Mouse (Mus musculus): ENCODE results near the gene Kif26b. TPM values are rescaled to one million over a fixed set of nuclear protein-coding genes. Genes with fewer than 3 reads are reported as not detected.

The Kif26b gene
- polyA plus RNA-seq, 1 experiment = not detected

- Histone ChIP-seq H3K4me1 (ENCODE audit: control insufficient read depth, insufficient read depth, insufficient read length, low read length) (no peaks in the 10 kb centered on the region), H3K27ac (replicated peaks; ENCODE audit: low read depth, low read length) (no peak overlapping the region), H3K4me3 (ENCODE audit: insufficient read depth, low read depth, low read length) (no peak overlapping the region)
These were observed 72.1 kb downstream of the Kif26b start for GRCm38 (mm10) chr1:178600851-178601569.

- Histone ChIP-seq H3K4me1 (ENCODE audit: control insufficient read depth, insufficient read depth, insufficient read length, low read length) (no peaks in the 10 kb centered on the region), H3K4me3 (ENCODE audit: insufficient read depth, low read depth, low read length) (no peak overlapping the region), H3K27ac (replicated peaks; ENCODE audit: low read depth, low read length) (no peak overlapping the region)
These were observed 80.3 kb downstream of the Kif26b start for GRCm38 (mm10) chr1:178609151-178609775.

DNA sequence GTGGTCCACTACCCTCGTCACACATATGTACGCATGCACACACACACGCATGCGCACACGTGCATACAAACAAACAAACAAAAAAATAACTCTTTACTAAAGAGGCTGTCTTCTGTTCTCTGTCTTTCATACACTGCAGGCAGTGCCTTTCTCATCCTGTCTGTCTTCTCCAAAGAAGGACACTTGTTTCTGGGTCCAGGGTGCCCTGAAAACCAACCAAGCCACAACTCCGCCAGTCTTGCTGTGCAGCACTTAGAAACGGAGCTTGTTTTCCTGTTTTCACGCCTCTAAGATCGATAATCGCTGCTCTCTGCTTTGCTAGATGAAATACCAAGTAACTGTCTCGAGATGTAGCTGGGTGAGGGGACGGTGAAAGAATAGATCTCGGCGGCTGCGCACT is 82.6 kb downstream of the Kif26b start:
- Histone ChIP-seq H3K27ac (replicated peaks; ENCODE audit: low read depth, low read length) (no peak overlapping the region), H3K4me3 (ENCODE audit: insufficient read depth, low read depth, low read length) (no peak overlapping the region), H3K4me1 (ENCODE audit: control insufficient read depth, insufficient read depth, insufficient read length, low read length) (no peaks in the 10 kb centered on the region)

DNA sequence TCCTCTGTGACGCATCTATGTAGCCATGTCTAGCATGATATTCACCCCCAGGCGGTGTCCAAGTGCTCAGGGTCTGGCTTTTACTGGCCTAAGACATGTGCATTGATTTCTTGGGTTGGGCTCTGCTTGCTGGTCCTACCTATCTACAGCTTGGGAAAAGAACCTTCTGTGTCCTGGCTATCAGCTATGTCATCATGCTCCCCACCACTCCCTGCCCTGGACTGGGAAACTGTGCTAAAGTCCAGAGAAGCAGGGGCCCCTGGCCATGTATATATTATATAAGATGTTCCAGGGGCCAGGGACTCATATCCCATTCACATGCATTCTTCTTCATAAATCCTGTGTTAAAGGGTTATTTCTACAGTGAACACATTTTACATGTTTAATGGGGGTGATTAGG is 92.4 kb downstream of the Kif26b start:
- no peak overlapping the region for H3K27ac ChIP-seq (replicated peaks; ENCODE audit: low read depth, low read length)
- no peak overlapping the region for H3K4me3 ChIP-seq (ENCODE audit: insufficient read depth, low read depth, low read length)
- H3K4me1 ChIP-seq (ENCODE audit: control insufficient read depth, insufficient read depth, insufficient read length, low read length) = no peaks in the 10 kb centered on the region

GRCm38 (mm10) chr1:178623889-178624288 is 95.0 kb downstream of the Kif26b start:
- no peak overlapping the region for H3K27ac ChIP-seq (replicated peaks; ENCODE audit: low read depth, low read length)

DNA sequence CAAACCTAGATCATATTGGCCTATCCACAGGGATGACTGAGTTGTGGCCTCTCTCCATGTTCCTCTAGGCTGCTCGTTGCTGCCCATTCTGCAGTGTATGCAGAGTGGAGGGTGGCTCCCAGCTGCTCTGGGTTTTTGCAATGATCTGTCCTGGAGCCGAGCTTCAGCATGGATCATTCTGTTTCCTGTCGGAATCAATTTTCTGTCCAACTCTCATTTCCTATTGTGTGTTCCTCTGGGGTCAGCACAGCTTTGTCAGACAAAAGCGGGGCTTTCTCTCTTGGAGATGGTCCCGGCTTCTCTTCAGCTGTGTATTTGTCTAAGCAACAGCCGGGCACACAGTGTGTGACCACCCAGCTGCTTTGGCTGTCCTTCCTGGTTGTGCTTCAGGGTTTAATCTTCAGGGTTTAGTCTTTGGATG is 98.0 kb downstream of the Kif26b start:
- Histone ChIP-seq H3K27ac (replicated peaks; ENCODE audit: low read depth, low read length) (no peak overlapping the region), H3K4me3 (ENCODE audit: insufficient read depth, low read depth, low read length) (no peak overlapping the region), H3K4me1 (ENCODE audit: control insufficient read depth, insufficient read depth, insufficient read length, low read length) (no peaks in the 10 kb centered on the region)

More at GRCm38 (mm10) chr1:178623889-178624288, 95.0 kb downstream of the Kif26b start:
- Histone ChIP-seq H3K4me1 (ENCODE audit: control insufficient read depth, insufficient read depth, insufficient read length, low read length) (no peaks in the 10 kb centered on the region), H3K4me3 (ENCODE audit: insufficient read depth, low read depth, low read length) (no peak overlapping the region)

- Histone ChIP-seq H3K27ac (replicated peaks; ENCODE audit: low read depth, low read length) (no peak overlapping the region), H3K4me1 (ENCODE audit: control insufficient read depth, insufficient read depth, insufficient read length, low read length) (no peaks in the 10 kb centered on the region), H3K4me3 (ENCODE audit: insufficient read depth, low read depth, low read length) (no peak overlapping the region)
These were observed 101.1 kb downstream of the Kif26b start for GRCm38 (mm10) chr1:178630042-178630441.

DNA sequence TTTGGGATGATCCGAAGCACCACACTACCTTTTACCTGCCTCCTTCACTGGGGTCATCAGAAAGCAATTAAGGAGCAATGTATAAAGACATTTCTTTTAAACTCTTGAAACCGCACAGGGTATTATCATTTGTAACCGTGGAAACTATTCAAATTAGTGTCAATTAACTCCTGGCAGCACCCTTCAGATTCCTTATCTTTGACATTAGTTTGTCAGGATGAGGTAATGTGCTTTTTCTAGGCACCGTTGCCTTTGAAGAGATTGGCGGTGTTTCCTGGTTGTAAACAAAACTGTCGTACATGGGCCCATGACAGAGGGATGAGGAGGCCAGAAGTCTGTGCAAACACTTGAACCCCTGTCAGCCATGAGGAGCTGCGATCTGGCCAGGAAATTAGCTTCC is 102.9 kb downstream of the Kif26b start:
- no peak overlapping the region for H3K27ac ChIP-seq (replicated peaks; ENCODE audit: low read depth, low read length)
- H3K4me3 ChIP-seq (ENCODE audit: insufficient read depth, low read depth, low read length) = no peak overlapping the region
- no peaks in the 10 kb centered on the region for H3K4me1 ChIP-seq (ENCODE audit: control insufficient read depth, insufficient read depth, insufficient read length, low read length)

- no peak overlapping the region for H3K27ac ChIP-seq (replicated peaks; ENCODE audit: low read depth, low read length)
- H3K4me1 ChIP-seq (ENCODE audit: control insufficient read depth, insufficient read depth, insufficient read length, low read length) = no peaks in the 10 kb centered on the region
- no peak overlapping the region for H3K4me3 ChIP-seq (ENCODE audit: insufficient read depth, low read depth, low read length)
These were observed 105.6 kb downstream of the Kif26b start for GRCm38 (mm10) chr1:178634359-178635085.

DNA sequence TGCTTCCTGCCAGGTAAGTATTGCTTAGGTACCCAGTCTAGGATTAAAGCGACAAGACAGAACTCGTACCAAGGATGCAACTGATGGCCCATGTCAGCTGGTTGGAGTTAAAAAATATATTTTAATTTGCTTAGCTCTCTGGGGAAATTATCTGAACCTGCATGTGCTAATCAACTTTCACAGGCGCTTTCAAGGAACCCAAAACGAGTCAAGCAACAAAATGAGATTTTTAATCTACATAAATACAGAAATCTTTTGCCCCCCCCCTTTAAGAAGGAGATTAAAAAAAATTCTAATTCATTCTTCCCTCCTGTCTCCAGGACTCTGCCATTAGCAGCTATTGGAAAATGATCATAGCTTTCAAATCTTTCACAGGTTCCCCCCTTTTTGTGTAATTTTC is 106.5 kb downstream of the Kif26b start:
- no peaks in the 10 kb centered on the region for H3K4me1 ChIP-seq (ENCODE audit: control insufficient read depth, insufficient read depth, insufficient read length, low read length)

DNA sequence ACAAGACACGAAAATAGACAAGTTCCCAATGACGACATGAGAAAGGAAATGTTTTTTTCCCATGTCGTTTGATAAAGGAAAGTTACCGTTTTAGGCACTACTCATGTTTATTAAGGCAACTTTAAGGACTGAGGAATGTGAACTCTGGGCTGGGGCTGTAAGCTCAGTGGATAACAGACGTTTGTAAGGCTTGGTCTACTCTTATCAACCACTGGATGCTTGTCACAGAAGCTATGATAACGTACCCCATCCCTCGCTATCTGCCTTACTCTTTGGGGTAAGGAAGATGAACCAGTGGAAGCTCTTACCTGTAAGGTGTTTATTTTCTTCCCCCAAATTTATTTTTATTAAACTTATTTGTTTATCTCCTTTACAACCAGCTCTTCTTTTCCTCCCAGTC is 108.4 kb downstream of the Kif26b start:
- Histone ChIP-seq H3K4me3 (ENCODE audit: insufficient read depth, low read depth, low read length) (no peak overlapping the region), H3K4me1 (ENCODE audit: control insufficient read depth, insufficient read depth, insufficient read length, low read length) (no peaks in the 10 kb centered on the region), H3K27ac (replicated peaks; ENCODE audit: low read depth, low read length) (no peak overlapping the region)

More for the DNA sequence above, 106.5 kb downstream of the Kif26b start:
- Histone ChIP-seq H3K27ac (replicated peaks; ENCODE audit: low read depth, low read length) (no peak overlapping the region), H3K4me3 (ENCODE audit: insufficient read depth, low read depth, low read length) (no peak overlapping the region)

DNA sequence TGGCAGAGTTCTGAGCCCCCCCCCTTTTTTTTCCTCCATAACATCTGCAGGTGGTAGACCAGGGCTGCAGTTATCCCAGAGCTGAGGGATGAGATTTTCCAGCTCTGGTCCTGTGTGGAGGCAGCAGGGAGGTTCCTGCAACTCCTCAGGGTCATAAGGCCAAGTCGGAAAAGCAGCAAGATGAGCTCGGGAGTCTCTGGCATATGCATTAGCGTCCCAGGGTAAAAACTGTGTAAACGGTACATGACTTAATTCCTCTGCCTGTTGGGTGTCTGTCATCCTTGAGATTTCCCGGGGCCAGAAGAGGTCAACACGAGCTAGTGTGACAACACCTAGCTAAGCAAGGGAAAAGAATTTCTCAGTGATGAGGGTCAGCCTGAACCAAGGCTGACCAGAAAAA is 111.0 kb downstream of the Kif26b start:
- Histone ChIP-seq H3K4me1 (ENCODE audit: control insufficient read depth, insufficient read depth, insufficient read length, low read length) (no peaks in the 10 kb centered on the region), H3K27ac (replicated peaks; ENCODE audit: low read depth, low read length) (no peak overlapping the region)

GRCm38 (mm10) chr1:178640719-178641455 is 112.0 kb downstream of the Kif26b start:
- no peak overlapping the region for H3K27ac ChIP-seq (replicated peaks; ENCODE audit: low read depth, low read length)
- H3K4me3 ChIP-seq (ENCODE audit: insufficient read depth, low read depth, low read length) = no peak overlapping the region
- no peaks in the 10 kb centered on the region for H3K4me1 ChIP-seq (ENCODE audit: control insufficient read depth, insufficient read depth, insufficient read length, low read length)

More for the DNA sequence above, 111.0 kb downstream of the Kif26b start:
- H3K4me3 ChIP-seq (ENCODE audit: insufficient read depth, low read depth, low read length) = no peak overlapping the region

- no peaks in the 10 kb centered on the region for H3K4me1 ChIP-seq (ENCODE audit: control insufficient read depth, insufficient read depth, insufficient read length, low read length)
- H3K27ac ChIP-seq (replicated peaks; ENCODE audit: low read depth, low read length) = no peak overlapping the region
- no peak overlapping the region for H3K4me3 ChIP-seq (ENCODE audit: insufficient read depth, low read depth, low read length)
These were observed 112.9 kb downstream of the Kif26b start for GRCm38 (mm10) chr1:178641788-178642187.

GRCm38 (mm10) chr1:178644954-178645353 is 116.0 kb downstream of the Kif26b start:
- H3K4me3 ChIP-seq (ENCODE audit: insufficient read depth, low read depth, low read length) = no peak overlapping the region
- no peaks in the 10 kb centered on the region for H3K4me1 ChIP-seq (ENCODE audit: control insufficient read depth, insufficient read depth, insufficient read length, low read length)
- H3K27ac ChIP-seq (replicated peaks; ENCODE audit: low read depth, low read length) = no peak overlapping the region

Measured in brown adipose tissue, adult 24 weeks (tissue).